Mouse (Mus musculus) right cerebral cortex, postnatal 14 days (tissue): ENCODE results near the gene Pyroxd1.
A peak's percentile ranks its signal among the peaks of the same experiment; 100 is the strongest.

Source experiments
- DNase-seq: peaks from one replicate; pipeline ENCODE4 v3.0.0; 2022

The Pyroxd1 gene

GRCm38 (mm10) chr6:142377081-142377480 is 31.6 kb downstream of the Pyroxd1 start:
- DNase-seq: no peak

- no peak for DNase-seq
Measured at GRCm38 (mm10) chr6:142378576-142379330, 33.3 kb downstream of the Pyroxd1 start.

- no peak for DNase-seq
Measured at GRCm38 (mm10) chr6:142379961-142380360, 34.5 kb downstream of the Pyroxd1 start.

- no peak for DNase-seq
Measured at GRCm38 (mm10) chr6:142381615-142382014, 36.2 kb downstream of the Pyroxd1 start.

- no peak for DNase-seq
Measured at GRCm38 (mm10) chr6:142384521-142384920, 39.1 kb downstream of the Pyroxd1 start.

- DNase-seq: no peak
Measured at GRCm38 (mm10) chr6:142386285-142387010, 41.0 kb downstream of the Pyroxd1 start.

- peak; percentile 98 for DNase-seq
Measured at GRCm38 (mm10) chr6:142387011-142387754, 41.7 kb downstream of the Pyroxd1 start, which contains the start of the genes Recql and Golt1b. Gene Recql, minus strand, starts transcription at chr6:142387087. Gene Golt1b, plus strand, starts transcription at chr6:142387221.

GRCm38 (mm10) chr6:142387755-142388271 is 42.4 kb downstream of the Pyroxd1 start:
- DNase-seq: no peak

- no peak for DNase-seq
Measured at GRCm38 (mm10) chr6:142389101-142389500, 43.6 kb downstream of the Pyroxd1 start.

GRCm38 (mm10) chr6:142392312-142392711 is 46.9 kb downstream of the Pyroxd1 start:
- no peak for DNase-seq

- peak; percentile 19 for DNase-seq
Measured at GRCm38 (mm10) chr6:142394669-142395068, 49.2 kb downstream of the Pyroxd1 start.

GRCm38 (mm10) chr6:142395756-142396155 is 50.3 kb downstream of the Pyroxd1 start:
- DNase-seq: no peak

GRCm38 (mm10) chr6:142411140-142411539 is 65.7 kb downstream of the Pyroxd1 start:
- no peak for DNase-seq
